Mouse (Mus musculus): ENCODE results near the gene Tbx21.

DNA sequence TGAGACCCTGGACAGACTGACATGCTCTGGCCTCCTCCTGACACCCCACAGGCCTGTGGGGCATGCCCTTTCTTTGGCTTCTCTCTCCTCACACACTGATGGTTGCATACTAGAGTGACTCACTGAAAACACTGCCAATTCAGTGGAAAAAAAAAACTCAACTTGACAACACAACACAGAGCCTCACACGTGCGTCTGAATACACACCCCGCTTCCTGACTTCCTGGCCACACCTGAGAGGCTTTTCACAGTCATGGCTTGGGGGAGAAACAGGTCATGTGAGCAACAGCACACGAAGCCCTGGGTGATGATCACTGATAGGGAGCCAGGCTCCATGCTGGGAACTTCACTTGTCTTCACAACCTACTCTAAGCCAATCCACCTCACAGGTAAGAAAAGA is 25.7 kb upstream of the Tbx21 start:
- TF ChIP-seq CEBPB (IDR thresholded peaks at IDR 0.05; ENCODE audit: low read depth) (no peak), CTCF (IDR thresholded peaks at IDR 0.05; ENCODE audit: control insufficient read depth, insufficient read depth, insufficient read length) (no peak)

Data from C2C12 (cell line).